Mouse (Mus musculus): ENCODE measurements around the gene A730015C16Rik. TPM values are rescaled to one million over a fixed set of nuclear protein-coding genes. Genes with fewer than 3 reads are reported as not detected.
A peak's percentile ranks its signal among the peaks of the same experiment; 100 is the strongest.

A730015C16Rik gene
- under 1 TPM in 1 of 2 experiments, not detected in 1; 0.37 TPM for total RNA-seq (2021)
- long read RNA-seq, experiment 1, result 0 reads
- long read RNA-seq, experiment 2, result 0 reads

- DNase-seq (ENCODE audit: low spot score in 2 of 2), result peak in 1 of 2 experiments; percentile 23
Observed at GRCm38 (mm10) chr4:108848505-108848848, at the start of gene A730015C16Rik. Gene A730015C16Rik (minus strand): TSS chr4:108848619.

GRCm38 (mm10) chr4:108890876-108891275 lies 42.5 kb upstream of the A730015C16Rik start:
- DNase-seq (ENCODE audit: low spot score in 2 of 2), result no peak

GRCm38 (mm10) chr4:108887456-108887855 lies 39.0 kb upstream of the A730015C16Rik start:
- no peak for DNase-seq (ENCODE audit: low spot score in 2 of 2)

- DNase-seq (ENCODE audit: low spot score in 2 of 2), result no peak
Observed at GRCm38 (mm10) chr4:108883815-108884214, 35.4 kb upstream of the A730015C16Rik start.

- peak; percentile 25 to 31 for DNase-seq (ENCODE audit: low spot score in 2 of 2)
Observed at GRCm38 (mm10) chr4:108878963-108879822, 30.8 kb upstream of the A730015C16Rik start, which contains the start of gene Rab3b. Gene Rab3b (plus strand): TSS chr4:108879063.

- no peak for DNase-seq (ENCODE audit: low spot score in 2 of 2)
Observed at GRCm38 (mm10) chr4:108877901-108878300, 29.5 kb upstream of the A730015C16Rik start.

- DNase-seq (ENCODE audit: low spot score in 2 of 2), result no peak
Observed at GRCm38 (mm10) chr4:108873746-108874145, 25.3 kb upstream of the A730015C16Rik start.

GRCm38 (mm10) chr4:108869730-108870374 lies 21.4 kb upstream of the A730015C16Rik start:
- peak; percentile 42 to 70 for DNase-seq (ENCODE audit: low spot score in 2 of 2)

GRCm38 (mm10) chr4:108866806-108867205 lies 18.4 kb upstream of the A730015C16Rik start:
- DNase-seq (ENCODE audit: low spot score in 2 of 2), result no peak

GRCm38 (mm10) chr4:108847715-108848504 lies 509 bp downstream of the A730015C16Rik start, which contains the start of gene Kti12:
Gene Kti12 (plus strand): TSS chr4:108847785.
- DNase-seq (ENCODE audit: low spot score in 2 of 2), result peak; percentile 50 to 80

- DNase-seq (ENCODE audit: low spot score in 2 of 2), result no peak
Observed at GRCm38 (mm10) chr4:108845824-108846569, 2.4 kb downstream of the A730015C16Rik start.

GRCm38 (mm10) chr4:108843336-108843735 lies 5.1 kb downstream of the A730015C16Rik start:
- DNase-seq (ENCODE audit: low spot score in 2 of 2), result no peak

- DNase-seq (ENCODE audit: low spot score in 2 of 2), result no peak
Observed at GRCm38 (mm10) chr4:108841920-108842578, 6.4 kb downstream of the A730015C16Rik start.

- DNase-seq (ENCODE audit: low spot score in 2 of 2), result no peak
Observed at GRCm38 (mm10) chr4:108838031-108838430, 10.4 kb downstream of the A730015C16Rik start.

GRCm38 (mm10) chr4:108835496-108835895 lies 12.9 kb downstream of the A730015C16Rik start:
- no peak for DNase-seq (ENCODE audit: low spot score in 2 of 2)

- peak in 1 of 2 experiments; percentile 12 for DNase-seq (ENCODE audit: low spot score in 2 of 2)
Observed at GRCm38 (mm10) chr4:108834971-108835311, 13.5 kb downstream of the A730015C16Rik start.

GRCm38 (mm10) chr4:108834115-108834970 lies 14.1 kb downstream of the A730015C16Rik start, which contains the start of gene Txndc12:
Gene Txndc12 (plus strand): TSS chr4:108834601.
- peak; percentile 50 to 84 for DNase-seq (ENCODE audit: low spot score in 2 of 2)

- DNase-seq (ENCODE audit: low spot score in 2 of 2), result no peak
Observed at GRCm38 (mm10) chr4:108833828-108834114, 14.6 kb downstream of the A730015C16Rik start.

Data from gastrocnemius, postnatal 4 days (tissue).